ENCODE assay signal across 29 mouse cellular contexts in genomic region chr4:33070326-33070725, GRCm38 (mm10). TPM values are rescaled to one million over a fixed set of nuclear protein-coding genes. Genes with fewer than 3 reads are reported as not detected.
"Had no signal": no experiment of that assay in that cellular context is flagged by ENCODE, and none has a peak within 500 bp of the region (broad histone marks: within the 10 kb centered on the region; RNA-seq: fewer than 3 reads in every experiment).

No protein-coding gene starts in this region.

- H3K4me1 ChIP-seq: hindbrain, embryonic 13.5 days; hindbrain, embryonic 15.5 days; intestine, embryonic 15.5 days had no signal

- H3K27me3 ChIP-seq: heart, embryonic 15.5 days; hindbrain, embryonic 13.5 days; hindbrain, embryonic 15.5 days; intestine, embryonic 15.5 days; kidney, embryonic 15.5 days; limb, embryonic 13.5 days; limb, embryonic 15.5 days; liver, embryonic 12.5 days had no signal

- DNase-seq: forebrain, postnatal 0 days; gastrocnemius, postnatal 14 days; gastrocnemius, postnatal 36 days; heart, adult 18-20 months; heart, postnatal 14 days; heart, postnatal 36 days; kidney, adult 11 months; kidney, adult 2 months; kidney, adult 9 months; kidney, postnatal 14 days; kidney, postnatal 36 days; layer of hippocampus, adult 9-11 months; layer of hippocampus, postnatal 36 days; left cerebral cortex, postnatal 4 days had no signal

- H3K4me3 ChIP-seq: heart, embryonic 13.5 days; heart, embryonic 15.5 days; hindbrain, embryonic 13.5 days; hindbrain, embryonic 15.5 days; intestine, embryonic 15.5 days; kidney, embryonic 15.5 days; limb, embryonic 13.5 days; limb, embryonic 15.5 days; liver, embryonic 12.5 days had no signal

- H3K9ac ChIP-seq: forebrain, postnatal 0 days; heart, embryonic 13.5 days; heart, embryonic 15.5 days; hindbrain, embryonic 13.5 days; hindbrain, embryonic 15.5 days; intestine, embryonic 15.5 days; kidney, embryonic 15.5 days; limb, embryonic 13.5 days; limb, embryonic 15.5 days; liver, embryonic 12.5 days had no signal

- H3K4me2 ChIP-seq: heart, embryonic 13.5 days; heart, embryonic 15.5 days; hindbrain, embryonic 13.5 days; hindbrain, embryonic 15.5 days; intestine, embryonic 15.5 days; kidney, embryonic 15.5 days; limb, embryonic 13.5 days; limb, embryonic 15.5 days; liver, embryonic 12.5 days had no signal

- H3K9me3 ChIP-seq: heart, embryonic 13.5 days; heart, embryonic 15.5 days; hindbrain, embryonic 13.5 days; hindbrain, embryonic 15.5 days; intestine, embryonic 15.5 days; kidney, embryonic 15.5 days; limb, embryonic 13.5 days; limb, embryonic 15.5 days; liver, embryonic 12.5 days had no signal

- H3K36me3 ChIP-seq: heart, embryonic 13.5 days; heart, embryonic 15.5 days; hindbrain, embryonic 13.5 days; hindbrain, embryonic 15.5 days; intestine, embryonic 15.5 days; kidney, embryonic 15.5 days; limb, embryonic 13.5 days; limb, embryonic 15.5 days; liver, embryonic 12.5 days had no signal

- ATAC-seq: forebrain, postnatal 0 days; hindbrain, postnatal 0 days; intestine, embryonic 15.5 days; liver, embryonic 12.5 days had no signal

- H3K27ac ChIP-seq: heart, embryonic 13.5 days; heart, embryonic 15.5 days; hindbrain, embryonic 13.5 days; hindbrain, embryonic 15.5 days; hindbrain, postnatal 0 days; intestine, embryonic 15.5 days; kidney, embryonic 15.5 days; kidney, postnatal 0 days; limb, embryonic 13.5 days; limb, embryonic 15.5 days; liver, embryonic 12.5 days had no signal

RNA-seq across cellular contexts. Expression of gene Gabrr2, which starts 7.5 kb away (rescaled TPM):
- total RNA-seq: forebrain, postnatal 0 days; hematopoietic stem cell, adult 5-6 weeks; layer of hippocampus, postnatal 14 days; left cerebral cortex, postnatal 10 days had no signal
- polyA plus RNA-seq: forebrain, postnatal 0 days; heart, postnatal 0 days; kidney, embryonic 15.5 days; kidney, postnatal 0 days; liver, embryonic 12.5 days had no signal
